ENCODE assay signal across 17 mouse cellular contexts in genomic region chr3:87913891-87914290, GRCm38 (mm10). TPM values are rescaled to one million over a fixed set of nuclear protein-coding genes. Genes with fewer than 3 reads are reported as not detected.
A peak's percentile ranks its signal among the peaks of the same experiment; 100 is the strongest.
DNase-seq lines count a peak whose midpoint lies in the region; ATAC-seq lines count a peak whose summit lies in the region.
"Had no signal": no experiment of that assay in that cellular context is flagged by ENCODE, and none has a peak within 500 bp of the region (broad histone marks: within the 10 kb centered on the region; RNA-seq: fewer than 3 reads in every experiment).

No protein-coding gene starts in this region.

- H3K27me3 ChIP-seq in heart, embryonic 11.5 days (ENCODE audit: control insufficient read depth, insufficient read depth, low read length): no peaks in the 10 kb centered on the region
- H3K27me3 ChIP-seq in liver, embryonic 12.5 days (replicated peaks): no peaks in the 10 kb centered on the region
- H3K27me3 ChIP-seq in liver, embryonic 11.5 days (replicated peaks; ENCODE audit: control insufficient read depth, insufficient read depth, low read length): no peaks in the 10 kb centered on the region
- H3K27me3 ChIP-seq in liver, embryonic 13.5 days: no peaks in the 10 kb centered on the region
- H3K27me3 ChIP-seq in liver, embryonic 16.5 days (ENCODE audit: control insufficient read depth, insufficient read depth, low read depth, low read length): no peaks in the 10 kb centered on the region
- H3K27me3 ChIP-seq: embryonic facial prominence, embryonic 12.5 days; forebrain, embryonic 13.5 days had no signal

- no peak overlapping the region for H3K9ac ChIP-seq in heart, embryonic 11.5 days (ENCODE audit: low read depth, low read length)
- peak overlapping the region; percentile 37 for H3K9ac ChIP-seq in liver, embryonic 12.5 days
- no peak overlapping the region for H3K9ac ChIP-seq in liver, embryonic 11.5 days (ENCODE audit: low read depth, low read length)
- H3K9ac ChIP-seq in liver, embryonic 13.5 days: peak overlapping the region; percentile 50
- H3K9ac ChIP-seq in liver, embryonic 16.5 days (ENCODE audit: low read depth, low read length): no peak overlapping the region
- H3K9ac ChIP-seq: embryonic facial prominence, embryonic 12.5 days; forebrain, embryonic 13.5 days; forebrain, postnatal 0 days; hindbrain, embryonic 14.5 days had no signal

- peaks cover 20% of the 10 kb centered on the region for H3K4me1 ChIP-seq in heart, embryonic 11.5 days (ENCODE audit: control insufficient read depth, insufficient read depth, low read length)
- peaks cover 69% of the 10 kb centered on the region for H3K4me1 ChIP-seq in liver, embryonic 12.5 days
- H3K4me1 ChIP-seq in liver, embryonic 11.5 days (replicated peaks; ENCODE audit: control insufficient read depth, insufficient read depth, low read length): peaks cover 41% of the 10 kb centered on the region
- H3K4me1 ChIP-seq in liver, embryonic 13.5 days (replicated peaks): peaks cover 70% of the 10 kb centered on the region
- H3K4me1 ChIP-seq in liver, embryonic 16.5 days (ENCODE audit: control insufficient read depth, low read depth, low read length): peaks cover 58% of the 10 kb centered on the region

- H3K4me2 ChIP-seq in heart, embryonic 11.5 days: no peak overlapping the region
- peak overlapping the region; percentile 38 for H3K4me2 ChIP-seq in liver, embryonic 12.5 days
- no peak overlapping the region for H3K4me2 ChIP-seq in liver, embryonic 11.5 days
- H3K4me2 ChIP-seq in liver, embryonic 13.5 days: peak overlapping the region; percentile 34
- H3K4me2 ChIP-seq in liver, embryonic 16.5 days (ENCODE audit: low read depth, low read length): peak overlapping the region; percentile 15; the same call in 1 of the 2 replicates
- H3K4me2 ChIP-seq: embryonic facial prominence, embryonic 12.5 days; forebrain, embryonic 13.5 days; hindbrain, embryonic 14.5 days had no signal

- 87% methylated on average over 10 of the region's 10 CpGs for WGBS in heart, embryonic 11.5 days (ENCODE audit: insufficient replicate concordance)
- 68% methylated on average over 10 of the region's 10 CpGs for WGBS in liver, embryonic 12.5 days (ENCODE audit: insufficient replicate concordance)
- 83% methylated on average over 10 of the region's 10 CpGs for WGBS in liver, embryonic 11.5 days
- WGBS in liver, embryonic 13.5 days (ENCODE audit: insufficient replicate concordance): 57% methylated on average over 10 of the region's 10 CpGs
- WGBS in liver, embryonic 16.5 days (ENCODE audit: insufficient replicate concordance): 46% methylated on average over 10 of the region's 10 CpGs

- H3K9me3 ChIP-seq in heart, embryonic 11.5 days (replicated peaks; ENCODE audit: control insufficient read depth, low read length): no peaks in the 10 kb centered on the region
- H3K9me3 ChIP-seq in liver, embryonic 12.5 days (replicated peaks): no peaks in the 10 kb centered on the region
- no peaks in the 10 kb centered on the region for H3K9me3 ChIP-seq in liver, embryonic 11.5 days (ENCODE audit: control insufficient read depth, low read length)
- H3K9me3 ChIP-seq in liver, embryonic 13.5 days (replicated peaks): no peaks in the 10 kb centered on the region
- no peaks in the 10 kb centered on the region for H3K9me3 ChIP-seq in liver, embryonic 16.5 days (replicated peaks; ENCODE audit: control insufficient read depth, low read length)
- H3K9me3 ChIP-seq: embryonic facial prominence, embryonic 12.5 days; forebrain, embryonic 13.5 days; hindbrain, embryonic 10.5 days had no signal

- no peak for ATAC-seq in heart, embryonic 11.5 days (replicated peaks; ENCODE audit: insufficient number of reproducible peaks, low FRiP score, low TSS enrichment)
- ATAC-seq in liver, embryonic 12.5 days: peak; percentile 43
- ATAC-seq in liver, embryonic 11.5 days (replicated peaks; ENCODE audit: low FRiP score): no peak
- ATAC-seq in liver, embryonic 13.5 days (ENCODE audit: low read depth): peak; percentile 52
- 0 out of 2 replicates have a peak, but pooled peaks have one; percentile 20 for ATAC-seq in liver, embryonic 16.5 days (ENCODE audit: low read depth)
- ATAC-seq: activated CD4-positive, CD25-positive, alpha-beta regulatory T cell, adult 4 months; forebrain, embryonic 13.5 days; forebrain, postnatal 0 days; intestine, embryonic 16.5 days had no signal

- H3K4me3 ChIP-seq in heart, embryonic 11.5 days (ENCODE audit: low read depth, low read length): no peak overlapping the region
- no peak overlapping the region for H3K4me3 ChIP-seq in liver, embryonic 12.5 days
- H3K4me3 ChIP-seq in liver, embryonic 11.5 days (ENCODE audit: low read depth, low read length): no peak overlapping the region
- no peak overlapping the region; the same call in 1 of the 2 replicates for H3K4me3 ChIP-seq in liver, embryonic 13.5 days (replicated peaks)
- no peak overlapping the region for H3K4me3 ChIP-seq in liver, embryonic 16.5 days (ENCODE audit: low read depth, low read length)
- H3K4me3 ChIP-seq: embryonic facial prominence, embryonic 12.5 days; forebrain, embryonic 13.5 days; gastrocnemius, adult 2 months; hindbrain, embryonic 10.5 days had no signal

- no peak overlapping the region for H3K27ac ChIP-seq in heart, embryonic 11.5 days (ENCODE audit: low read depth, low read length)
- peak overlapping the region; percentile 97 for H3K27ac ChIP-seq in liver, embryonic 12.5 days
- no peak overlapping the region for H3K27ac ChIP-seq in liver, embryonic 11.5 days (ENCODE audit: low read depth, low read length)
- H3K27ac ChIP-seq in liver, embryonic 13.5 days: peak overlapping the region; percentile 77
- H3K27ac ChIP-seq in liver, embryonic 16.5 days (ENCODE audit: low read length): peak overlapping the region; percentile 40; the same call in 1 of the 2 replicates
- H3K27ac ChIP-seq: embryonic facial prominence, embryonic 12.5 days; forebrain, embryonic 13.5 days; gastrocnemius, adult 2 months; hindbrain, embryonic 10.5 days; hindbrain, embryonic 14.5 days had no signal

- peaks cover 23% of the 10 kb centered on the region for H3K36me3 ChIP-seq in heart, embryonic 11.5 days (ENCODE audit: control insufficient read depth, insufficient read depth, low read length)
- H3K36me3 ChIP-seq in liver, embryonic 12.5 days: peaks cover 83% of the 10 kb centered on the region
- peaks cover 33% of the 10 kb centered on the region for H3K36me3 ChIP-seq in liver, embryonic 11.5 days (ENCODE audit: control insufficient read depth, insufficient read depth, low read length)
- peaks cover 74% of the 10 kb centered on the region for H3K36me3 ChIP-seq in liver, embryonic 13.5 days
- H3K36me3 ChIP-seq in liver, embryonic 16.5 days (ENCODE audit: control insufficient read depth, insufficient read depth): peaks cover 40% of the 10 kb centered on the region

- peak; percentile 89 for DNase-seq in heart, adult 11 months
- DNase-seq in liver, embryonic 11.5 days (ENCODE audit: low spot score): no peak
- DNase-seq in liver, embryonic 13.5 days: no peak
- no peak for DNase-seq in T-cell, adult 2 months (ENCODE audit: low spot score)
- DNase-seq: cerebellum, postnatal 25 days; forebrain, postnatal 0 days; gastrocnemius, adult 2 months; gastrocnemius, postnatal 25 days had no signal

RNA-seq across cellular contexts. Expression of gene Mrpl24, which starts 5.4 kb away (rescaled TPM):
- 67.3 and 68.2 TPM in 2 replicates for polyA plus RNA-seq in heart, embryonic 11.5 days (2014; fragmentation: Nextera tagmentation; extraction: Ambion mirVana)
- 57.0 and 57.3 TPM in 2 replicates for polyA plus RNA-seq in liver, embryonic 12.5 days (2016; fragmentation: Nextera tagmentation; extraction: Ambion mirVana)
- polyA plus RNA-seq in liver, embryonic 11.5 days (2014; fragmentation: Nextera tagmentation; extraction: Ambion mirVana): 95.7 and 97.5 TPM in 2 replicates
- 48.7 and 56.5 TPM in 2 replicates for polyA plus RNA-seq in liver, embryonic 13.5 days (2015; fragmentation: Nextera tagmentation; extraction: Ambion mirVana)
- polyA plus RNA-seq in liver, embryonic 16.5 days (2015; fragmentation: Nextera tagmentation; extraction: Ambion mirVana): 35.1 and 35.8 TPM in 2 replicates

RNA-seq across cellular contexts. Expression of gene Hdgf, which starts 7.8 kb away (rescaled TPM):
- polyA plus RNA-seq in heart, embryonic 11.5 days (2014; fragmentation: Nextera tagmentation; extraction: Ambion mirVana): 172 and 179 TPM in 2 replicates
- polyA plus RNA-seq in liver, embryonic 12.5 days (2016; fragmentation: Nextera tagmentation; extraction: Ambion mirVana): 393 and 400 TPM in 2 replicates
- 520 and 526 TPM in 2 replicates for polyA plus RNA-seq in liver, embryonic 11.5 days (2014; fragmentation: Nextera tagmentation; extraction: Ambion mirVana)
- polyA plus RNA-seq in liver, embryonic 13.5 days (2015; fragmentation: Nextera tagmentation; extraction: Ambion mirVana): 263 and 283 TPM in 2 replicates
- 53.6 and 57.1 TPM in 2 replicates for polyA plus RNA-seq in liver, embryonic 16.5 days (2015; fragmentation: Nextera tagmentation; extraction: Ambion mirVana)

RNA-seq across cellular contexts. Expression of gene Isg20l2, which starts 16.2 kb away (rescaled TPM):
- 25.0 and 30.2 TPM in 2 replicates for polyA plus RNA-seq in heart, embryonic 11.5 days (2014; fragmentation: Nextera tagmentation; extraction: Ambion mirVana)
- 51.9 and 52.2 TPM in 2 replicates for polyA plus RNA-seq in liver, embryonic 12.5 days (2016; fragmentation: Nextera tagmentation; extraction: Ambion mirVana)
- polyA plus RNA-seq in liver, embryonic 11.5 days (2014; fragmentation: Nextera tagmentation; extraction: Ambion mirVana): 66.9 and 68.1 TPM in 2 replicates
- polyA plus RNA-seq in liver, embryonic 13.5 days (2015; fragmentation: Nextera tagmentation; extraction: Ambion mirVana): 31.1 and 38.3 TPM in 2 replicates
- 17.2 and 17.5 TPM in 2 replicates for polyA plus RNA-seq in liver, embryonic 16.5 days (2015; fragmentation: Nextera tagmentation; extraction: Ambion mirVana)

RNA-seq across cellular contexts. Expression of gene Rrnad1, which starts 16.6 kb away (rescaled TPM):
- 14.3 and 14.9 TPM in 2 replicates for polyA plus RNA-seq in heart, embryonic 11.5 days (2014; fragmentation: Nextera tagmentation; extraction: Ambion mirVana)
- polyA plus RNA-seq in liver, embryonic 12.5 days (2016; fragmentation: Nextera tagmentation; extraction: Ambion mirVana): 11.1 and 11.4 TPM in 2 replicates
- polyA plus RNA-seq in liver, embryonic 11.5 days (2014; fragmentation: Nextera tagmentation; extraction: Ambion mirVana): 17.5 and 18.8 TPM in 2 replicates
- polyA plus RNA-seq in liver, embryonic 13.5 days (2015; fragmentation: Nextera tagmentation; extraction: Ambion mirVana): 6.1 and 6.6 TPM in 2 replicates
- polyA plus RNA-seq in liver, embryonic 16.5 days (2015; fragmentation: Nextera tagmentation; extraction: Ambion mirVana): 5.2 and 5.7 TPM in 2 replicates

RNA-seq across cellular contexts. Expression of gene Prcc, which starts 28.5 kb away (rescaled TPM):
- polyA plus RNA-seq in heart, embryonic 11.5 days (2014; fragmentation: Nextera tagmentation; extraction: Ambion mirVana): 14.1 and 14.5 TPM in 2 replicates
- 8.7 and 8.9 TPM in 2 replicates for polyA plus RNA-seq in liver, embryonic 12.5 days (2016; fragmentation: Nextera tagmentation; extraction: Ambion mirVana)
- 15.4 and 15.6 TPM in 2 replicates for polyA plus RNA-seq in liver, embryonic 11.5 days (2014; fragmentation: Nextera tagmentation; extraction: Ambion mirVana)
- 7.9 and 9.2 TPM in 2 replicates for polyA plus RNA-seq in liver, embryonic 13.5 days (2015; fragmentation: Nextera tagmentation; extraction: Ambion mirVana)
- polyA plus RNA-seq in liver, embryonic 16.5 days (2015; fragmentation: Nextera tagmentation; extraction: Ambion mirVana): 4.1 and 4.7 TPM in 2 replicates

Comparison
In these comparisons a context has a peak if more than half of its experiments do, and no peak if none do; other contexts are left out.
1. ATAC-seq: peak in liver, embryonic 12.5 days (single experiment), liver, embryonic 13.5 days (single experiment) and liver, embryonic 16.5 days (single experiment); none in heart, embryonic 11.5 days (single experiment) and liver, embryonic 11.5 days (single experiment).
2. H3K27ac ChIP-seq: peak in liver, embryonic 12.5 days (single experiment), liver, embryonic 13.5 days (single experiment) and liver, embryonic 16.5 days (single experiment); none in heart, embryonic 11.5 days (single experiment) and liver, embryonic 11.5 days (single experiment).
3. H3K4me2 ChIP-seq: peak in liver, embryonic 12.5 days (single experiment), liver, embryonic 13.5 days (single experiment) and liver, embryonic 16.5 days (single experiment); none in heart, embryonic 11.5 days (single experiment) and liver, embryonic 11.5 days (single experiment).
4. H3K9ac ChIP-seq: peak in liver, embryonic 12.5 days (single experiment) and liver, embryonic 13.5 days (single experiment); none in heart, embryonic 11.5 days (single experiment), liver, embryonic 11.5 days (single experiment) and liver, embryonic 16.5 days (single experiment).